15 mouse cellular contexts compared by ENCODE assay signal in genomic region chr15:102954192-102955006, GRCm38 (mm10). TPM values are rescaled to one million over a fixed set of nuclear protein-coding genes. Genes with fewer than 3 reads are reported as not detected.
DNase-seq lines count a peak whose midpoint lies in the region; ATAC-seq lines count a peak whose summit lies in the region.
"Had no signal": no experiment of that assay in that cellular context is flagged by ENCODE, and none has a peak within 500 bp of the region (broad histone marks: within the 10 kb centered on the region; RNA-seq: fewer than 3 reads in every experiment).

Gene Hoxc11 (plus strand): TSS chr15:102954427.

- peak within 1 kb of the TSS; percentile 70 for H3K9ac ChIP-seq in kidney, embryonic 15.5 days
- peak within 1 kb of the TSS; percentile 68 for H3K9ac ChIP-seq in neural tube, embryonic 13.5 days
- H3K9ac ChIP-seq in hindbrain, embryonic 11.5 days (ENCODE audit: low read depth, low read length), result no peak within 1 kb of the TSS
- H3K9ac ChIP-seq: heart, embryonic 15.5 days; liver, embryonic 14.5 days had no signal

- WGBS in kidney, embryonic 15.5 days, result under 1% methylated on average over 56 of the region's 57 CpGs
- WGBS in limb, embryonic 10.5 days, result under 1% methylated on average over 57 of the region's 57 CpGs
- WGBS in neural tube, embryonic 13.5 days, result under 1% methylated on average over 57 of the region's 57 CpGs
- WGBS in hindbrain, embryonic 11.5 days, result under 1% methylated on average over 56 of the region's 57 CpGs

- DNase-seq in kidney, adult 11 months, result no peak
- DNase-seq in limb, embryonic 10.5 days (ENCODE audit: low spot score), result no peak
- DNase-seq in hindbrain, embryonic 11.5 days (ENCODE audit: low spot score), result no peak
- no peak for DNase-seq in cerebellum, postnatal 14 days
- DNase-seq: cerebellum, postnatal 10 days had no signal

- peaks cover 79% of the 10 kb centered on the region for H3K27me3 ChIP-seq in kidney, embryonic 15.5 days
- H3K27me3 ChIP-seq in limb, embryonic 10.5 days (ENCODE audit: low read depth, poor library complexity, severe bottlenecking), result peaks cover 100% of the 10 kb centered on the region
- peaks cover 97% of the 10 kb centered on the region for H3K27me3 ChIP-seq in neural tube, embryonic 13.5 days
- H3K27me3 ChIP-seq in hindbrain, embryonic 11.5 days (ENCODE audit: control insufficient read depth, insufficient read depth, low read length), result peaks cover 98% of the 10 kb centered on the region

- H3K9me3 ChIP-seq in kidney, embryonic 15.5 days (replicated peaks), result no peaks in the 10 kb centered on the region
- H3K9me3 ChIP-seq in limb, embryonic 10.5 days (replicated peaks), result no peaks in the 10 kb centered on the region
- H3K9me3 ChIP-seq in neural tube, embryonic 13.5 days, result no peaks in the 10 kb centered on the region
- H3K9me3 ChIP-seq in hindbrain, embryonic 11.5 days (ENCODE audit: control insufficient read depth, low read length), result no peaks in the 10 kb centered on the region
- H3K9me3 ChIP-seq: G1E; heart, embryonic 15.5 days had no signal

- peak within 1 kb of the TSS; percentile 78 for H3K4me2 ChIP-seq in kidney, embryonic 15.5 days
- peak within 1 kb of the TSS; percentile 46 for H3K4me2 ChIP-seq in neural tube, embryonic 13.5 days
- H3K4me2 ChIP-seq in hindbrain, embryonic 11.5 days (replicated peaks; ENCODE audit: low read depth, low read length), result no peak within 1 kb of the TSS
- H3K4me2 ChIP-seq: heart, embryonic 15.5 days had no signal

- peak within 1 kb of the TSS; percentile 59 for H3K4me3 ChIP-seq in kidney, embryonic 15.5 days (replicated peaks)
- peak within 1 kb of the TSS; percentile 57 for H3K4me3 ChIP-seq in limb, embryonic 10.5 days
- H3K4me3 ChIP-seq in neural tube, embryonic 13.5 days, result peak within 1 kb of the TSS; percentile 39
- H3K4me3 ChIP-seq in hindbrain, embryonic 11.5 days (ENCODE audit: low read depth, low read length), result no peak within 1 kb of the TSS
- H3K4me3 ChIP-seq: heart, embryonic 15.5 days had no signal

- no peaks in the 10 kb centered on the region for H3K36me3 ChIP-seq in kidney, embryonic 15.5 days
- no peaks in the 10 kb centered on the region for H3K36me3 ChIP-seq in limb, embryonic 10.5 days
- no peaks in the 10 kb centered on the region for H3K36me3 ChIP-seq in neural tube, embryonic 13.5 days
- no peaks in the 10 kb centered on the region for H3K36me3 ChIP-seq in hindbrain, embryonic 11.5 days (ENCODE audit: control insufficient read depth, insufficient read depth, low read length)
- H3K36me3 ChIP-seq: G1E; heart, embryonic 15.5 days had no signal

- peak; percentile 19 for ATAC-seq in kidney, embryonic 15.5 days (replicated peaks; ENCODE audit: low FRiP score)
- peak; percentile 22; the same call in 1 of the 2 replicates for ATAC-seq in common myeloid progenitor, adult 5-6 weeks (replicated peaks; ENCODE audit: low read depth, poor library complexity, severe bottlenecking)
- no peak for ATAC-seq in neural tube, embryonic 13.5 days (ENCODE audit: low read depth)
- ATAC-seq in hindbrain, embryonic 11.5 days (ENCODE audit: low FRiP score), result no peak
- no peak for ATAC-seq in frontal cortex, adult (ENCODE audit: low TSS enrichment)
- ATAC-seq: activated CD4-positive, CD25-positive, alpha-beta regulatory T cell, adult 4 months had no signal

- peaks cover 60% of the 10 kb centered on the region for H3K4me1 ChIP-seq in kidney, embryonic 15.5 days
- peaks cover 57% of the 10 kb centered on the region for H3K4me1 ChIP-seq in limb, embryonic 10.5 days
- H3K4me1 ChIP-seq in neural tube, embryonic 13.5 days (replicated peaks), result no peaks in the 10 kb centered on the region
- H3K4me1 ChIP-seq in hindbrain, embryonic 11.5 days (replicated peaks; ENCODE audit: control insufficient read depth, insufficient read depth, low read length), result no peaks in the 10 kb centered on the region

- peak within 1 kb of the TSS; percentile 93 for H3K27ac ChIP-seq in kidney, embryonic 15.5 days
- peak within 1 kb of the TSS; percentile 93 for H3K27ac ChIP-seq in limb, embryonic 10.5 days
- peak within 1 kb of the TSS; percentile 59 for H3K27ac ChIP-seq in neural tube, embryonic 13.5 days (replicated peaks)
- H3K27ac ChIP-seq in hindbrain, embryonic 11.5 days (ENCODE audit: low read depth, low read length), result no peak within 1 kb of the TSS
- H3K27ac ChIP-seq: heart, embryonic 15.5 days; liver, embryonic 14.5 days had no signal

RNA-seq across cellular contexts. Expression of gene Hoxc11, which starts in this region (rescaled TPM):
- polyA plus RNA-seq in kidney, embryonic 15.5 days (2015; fragmentation: Nextera tagmentation; extraction: Ambion mirVana), result 1.7 and 2.9 TPM in 2 replicates
- not detected in 2 replicates for total RNA-seq in common myeloid progenitor, adult 5-6 weeks (2017)
- 2.4 and 4.7 TPM in 2 replicates for polyA plus RNA-seq in limb, embryonic 10.5 days (2016; fragmentation: Nextera tagmentation; extraction: Ambion mirVana)
- 2.6 and 3.8 TPM in 2 replicates for polyA plus RNA-seq in neural tube, embryonic 13.5 days (2015; fragmentation: Nextera tagmentation; extraction: Ambion mirVana)
- polyA plus RNA-seq in hindbrain, embryonic 11.5 days (2014; fragmentation: Nextera tagmentation; extraction: Ambion mirVana), result not detected in 2 replicates
- total RNA-seq: layer of hippocampus, postnatal 10 days had no signal
- polyA plus RNA-seq: activated CD4-positive, CD25-positive, alpha-beta regulatory T cell, adult 4 months; brain, embryonic 14.5 days; G1E; heart, embryonic 15.5 days; liver, embryonic 14.5 days had no signal

Comparison
In these comparisons a context has a peak if more than half of its experiments do, and no peak if none do; other contexts are left out.
1. Peak in ATAC-seq in common myeloid progenitor, adult 5-6 weeks; RNA of the gene not detected or under 1 TPM.